Mouse (Mus musculus) WW6 (cell line): ENCODE measurements around the gene Arhgdib.

Experiments
- DNase-seq: peaks from one replicate; pipeline ENCODE4 v3.0.0-alpha.2; 2013; ENCODE audit warnings: low read depth, low spot score

Gene Arhgdib

GRCm38 (mm10) chr6:136952930-136953329 is 11.2 kb upstream of the Arhgdib start:
- DNase-seq: no peak

- no peak for DNase-seq
Observed at GRCm38 (mm10) chr6:136950171-136950570, 8.5 kb upstream of the Arhgdib start.

- no peak for DNase-seq
Observed at GRCm38 (mm10) chr6:136947716-136948115, 6.0 kb upstream of the Arhgdib start.

GRCm38 (mm10) chr6:136946943-136947342 is 5.2 kb upstream of the Arhgdib start:
- no peak for DNase-seq

- no peak for DNase-seq
Observed at GRCm38 (mm10) chr6:136946241-136946640, 4.5 kb upstream of the Arhgdib start.

- DNase-seq: no peak
Observed at GRCm38 (mm10) chr6:136944511-136944910, 2.8 kb upstream of the Arhgdib start.

- DNase-seq: no peak
Observed at GRCm38 (mm10) chr6:136943392-136943791, 1.7 kb upstream of the Arhgdib start.

GRCm38 (mm10) chr6:136942280-136942679 is 581 bp upstream of the Arhgdib start:
- DNase-seq: no peak

GRCm38 (mm10) chr6:136940188-136940960 is 1.3 kb downstream of the Arhgdib start:
- DNase-seq: no peak

- no peak for DNase-seq
Observed at GRCm38 (mm10) chr6:136939326-136940187, 2.1 kb downstream of the Arhgdib start.

- DNase-seq: no peak
Observed at GRCm38 (mm10) chr6:136938331-136939126, 3.2 kb downstream of the Arhgdib start.

GRCm38 (mm10) chr6:136937117-136937516 is 4.6 kb downstream of the Arhgdib start:
- DNase-seq: no peak

GRCm38 (mm10) chr6:136936361-136936760 is 5.3 kb downstream of the Arhgdib start:
- DNase-seq: no peak

GRCm38 (mm10) chr6:136935233-136935632 is 6.5 kb downstream of the Arhgdib start:
- DNase-seq: no peak

GRCm38 (mm10) chr6:136934068-136934467 is 7.6 kb downstream of the Arhgdib start:
- DNase-seq: no peak

- DNase-seq: no peak
Observed at GRCm38 (mm10) chr6:136931246-136931645, 10.5 kb downstream of the Arhgdib start.

GRCm38 (mm10) chr6:136930677-136931076 is 11.0 kb downstream of the Arhgdib start:
- no peak for DNase-seq

GRCm38 (mm10) chr6:136927626-136928025 is 14.1 kb downstream of the Arhgdib start:
- DNase-seq: no peak

GRCm38 (mm10) chr6:136925049-136925448 is 16.6 kb downstream of the Arhgdib start:
- DNase-seq: no peak

GRCm38 (mm10) chr6:136923532-136923931 is 18.2 kb downstream of the Arhgdib start, which contains the start of gene Pde6h:
Pde6h (plus strand) TSS chr6:136923832.
- DNase-seq: no peak

- DNase-seq: no peak
Observed at GRCm38 (mm10) chr6:136922871-136923270, 18.8 kb downstream of the Arhgdib start.

GRCm38 (mm10) chr6:136922080-136922479 is 19.6 kb downstream of the Arhgdib start, which contains the start of gene Erp27:
Erp27 (minus strand) TSS chr6:136922180.
- no peak for DNase-seq
